Mouse (Mus musculus): Measurements from ENCODE around the gene Orai3. TPM values are rescaled to one million over a fixed set of nuclear protein-coding genes. Genes with fewer than 3 reads are reported as not detected.

Orai3 gene
- total and polyA plus RNA-seq, 3 experiments = 37.5 to 47.2 TPM; not detected in 1

DNA sequence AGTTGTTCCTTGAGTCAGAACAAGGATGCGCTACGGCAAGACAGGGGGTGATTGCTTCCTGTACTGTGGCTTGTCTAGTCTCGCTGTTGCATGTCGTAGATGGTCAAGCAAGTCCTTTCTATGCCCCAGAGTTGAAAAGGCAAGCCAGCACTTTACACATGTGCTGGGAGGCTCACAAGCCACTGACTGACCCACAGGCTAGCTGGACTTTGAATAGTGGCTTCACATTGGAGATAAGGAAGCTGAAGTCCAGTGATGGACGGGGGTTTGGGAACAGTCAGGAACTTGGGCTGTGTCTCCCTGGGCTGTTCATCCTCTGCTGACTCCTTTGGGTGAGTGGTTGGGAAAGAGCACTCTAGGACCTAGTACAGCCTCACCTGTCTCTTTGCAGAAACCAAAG lies 18.0 kb upstream of the Orai3 start:
- Histone ChIP-seq H3K4me1 (ENCODE audit: control insufficient read depth in 1 of 2, insufficient read depth in 2 of 2, low read length in 2 of 2) (no peaks in the 10 kb centered on the region), H3K9me3 (replicated peaks; ENCODE audit: insufficient read depth, low read length) (no peaks in the 10 kb centered on the region), H3K27ac (ENCODE audit: control insufficient read depth, low read depth, low read length) (no peak overlapping the region), H3K27me3 (ENCODE audit: control insufficient read depth in 1 of 2, insufficient read depth in 2 of 2, low read length in 2 of 2) (no peaks in the 10 kb centered on the region), H3K4me3 (ENCODE audit: control insufficient read depth in 1 of 2, insufficient read depth in 1 of 2, low read depth in 2 of 2, low read length in 2 of 2) (no peak overlapping the region), H3K9ac (ENCODE audit: control insufficient read depth, low read depth, low read length, poor library complexity, severe bottlenecking) (no peak overlapping the region), H3K79me2 (ENCODE audit: control insufficient read depth, insufficient read depth, low read length, poor library complexity) (peaks cover 2% of the 10 kb centered on the region; the same call in 1 of the 2 replicates), H3K36me3 (ENCODE audit: control insufficient read depth in 1 of 2, insufficient read depth in 2 of 2, low read length in 2 of 2) (peaks cover 0 to 2% of the 10 kb centered on the region in 2 experiments; a peak in 1 of 4 replicates)
- TF ChIP-seq RCOR1 (IDR thresholded peaks at IDR 0.05; ENCODE audit: low read depth, low read length) (no peak), ELF1 (IDR thresholded peaks at IDR 0.05; ENCODE audit: low read depth, low read length) (no peak), UBTF (IDR thresholded peaks at IDR 0.05; ENCODE audit: borderline replicate concordance, insufficient read depth, low read depth, low read length) (no peak), MAFK (IDR thresholded peaks at IDR 0.05; ENCODE audit: borderline replicate concordance, low read depth, low read length) (no peak), KAT2A (conservative IDR thresholded peaks at IDR 0.05; ENCODE audit: low read depth, low read length) (no peak), HCFC1 (IDR thresholded peaks at IDR 0.05; ENCODE audit: low read depth, low read length) (no peak), GABPA (IDR thresholded peaks at IDR 0.05; ENCODE audit: low read depth, low read length) (no peak), TBP (IDR thresholded peaks at IDR 0.05; ENCODE audit: low read depth, low read length) (no peak), TCF12 (IDR thresholded peaks at IDR 0.05; ENCODE audit: low read depth, low read length) (no peak), NRF1 (IDR thresholded peaks at IDR 0.05; ENCODE audit: insufficient read depth, low read depth, low read length, poor library complexity, severe bottlenecking) (no peak)
- no peak for DNase-seq (ENCODE audit: low read depth, low spot score)

DNA sequence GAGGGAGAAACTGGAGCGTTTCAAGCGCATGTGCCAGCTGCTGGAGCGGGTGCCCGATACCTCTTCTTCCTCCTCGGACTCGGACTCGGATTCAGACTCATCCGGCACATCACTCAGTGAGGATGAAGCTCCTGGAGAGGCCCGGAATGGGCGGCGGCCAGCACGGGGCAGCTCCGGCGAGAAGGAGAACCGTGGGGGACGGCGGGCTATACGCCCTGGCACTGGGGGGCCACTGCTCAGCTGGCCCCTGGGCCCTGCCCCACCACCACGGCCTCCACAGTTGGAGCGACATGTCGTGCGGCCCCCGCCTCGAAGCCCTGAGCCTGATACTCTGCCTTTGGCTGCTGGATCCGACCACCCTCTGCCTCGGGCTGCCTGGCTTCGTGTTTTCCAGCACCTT lies 17.5 kb upstream of the Orai3 start:
- Histone ChIP-seq H3K27ac (ENCODE audit: control insufficient read depth, low read depth, low read length) (no peak overlapping the region), H3K36me3 (ENCODE audit: control insufficient read depth in 1 of 2, insufficient read depth in 2 of 2, low read length in 2 of 2) (peaks cover 0 to 2% of the 10 kb centered on the region in 2 experiments; a peak in 1 of 4 replicates), H3K9ac (ENCODE audit: control insufficient read depth, low read depth, low read length, poor library complexity, severe bottlenecking) (no peak overlapping the region), H3K27me3 (ENCODE audit: control insufficient read depth in 1 of 2, insufficient read depth in 2 of 2, low read length in 2 of 2) (no peaks in the 10 kb centered on the region), H3K79me2 (ENCODE audit: control insufficient read depth, insufficient read depth, low read length, poor library complexity) (no peaks in the 10 kb centered on the region), H3K9me3 (replicated peaks; ENCODE audit: insufficient read depth, low read length) (no peaks in the 10 kb centered on the region), H3K4me3 (ENCODE audit: control insufficient read depth in 1 of 2, insufficient read depth in 1 of 2, low read depth in 2 of 2, low read length in 2 of 2) (no peak overlapping the region), H3K4me1 (ENCODE audit: control insufficient read depth in 1 of 2, insufficient read depth in 2 of 2, low read length in 2 of 2) (no peaks in the 10 kb centered on the region)
- no peak for TF ChIP-seq ZNF384 (IDR thresholded peaks at IDR 0.05; ENCODE audit: low read depth, low read length)
- no peak for TF ChIP-seq JUND (IDR thresholded peaks at IDR 0.05; ENCODE audit: low read depth, low read length)
- TF ChIP-seq ZC3H11A (IDR thresholded peaks at IDR 0.05; ENCODE audit: low read depth, low read length) = no peak
- TF ChIP-seq MAZ (IDR thresholded peaks at IDR 0.05; ENCODE audit: low read depth, low read length) = no peak
- no peak for TF ChIP-seq MEF2A (IDR thresholded peaks at IDR 0.05; ENCODE audit: extremely low read depth, insufficient replicate concordance, low read depth, low read length, poor library complexity, severe bottlenecking)
- TF ChIP-seq ZKSCAN1 (IDR thresholded peaks at IDR 0.05; ENCODE audit: low read depth, low read length) = no peak
- no peak for TF ChIP-seq CHD2 (IDR thresholded peaks at IDR 0.05; ENCODE audit: low read length)
- no peak for TF ChIP-seq GABPA (IDR thresholded peaks at IDR 0.05; ENCODE audit: low read depth, low read length)
- TF ChIP-seq POLR2A (IDR thresholded peaks at IDR 0.05; ENCODE audit: control insufficient read depth in 1 of 2, insufficient read depth in 1 of 2, low read depth in 1 of 2, low read length in 2 of 2, poor library complexity in 1 of 2) = no peak
- TF ChIP-seq POLR2AphosphoS2 (IDR thresholded peaks at IDR 0.05; ENCODE audit: low read length) = no peak
- no peak for TF ChIP-seq EP300 (IDR thresholded peaks at IDR 0.05; ENCODE audit: low read depth in 1 of 2, low read length in 2 of 2)
- TF ChIP-seq CHD1 (IDR thresholded peaks at IDR 0.05; ENCODE audit: low read depth, low read length) = no peak
- TF ChIP-seq RAD21 (IDR thresholded peaks at IDR 0.05; ENCODE audit: low read depth, low read length) = no peak
- TF ChIP-seq ELF1 (IDR thresholded peaks at IDR 0.05; ENCODE audit: low read depth, low read length) = no peak
- TF ChIP-seq UBTF (IDR thresholded peaks at IDR 0.05; ENCODE audit: borderline replicate concordance, insufficient read depth, low read depth, low read length) = no peak
- no peak for TF ChIP-seq TBP (IDR thresholded peaks at IDR 0.05; ENCODE audit: low read depth, low read length)
- no peak for TF ChIP-seq USF1 (IDR thresholded peaks at IDR 0.05; ENCODE audit: low read depth, low read length)
- TF ChIP-seq E2F4 (IDR thresholded peaks at IDR 0.05; ENCODE audit: borderline replicate concordance, low read depth, low read length) = no peak
- DNase-seq (ENCODE audit: low read depth, low spot score) = no peak
